Mouse (Mus musculus): Measurements from ENCODE around the gene Ppp2r5e. TPM values are rescaled to one million over a fixed set of nuclear protein-coding genes. Genes with fewer than 3 reads are reported as not detected.

The Ppp2r5e gene
- polyA plus RNA-seq, 1 experiment: 39.4 TPM

GRCm38 (mm10) chr12:75622835-75623234 lies 26.8 kb upstream of the Ppp2r5e start:
- no peak overlapping the region for H3K27ac ChIP-seq (ENCODE audit: insufficient read depth, low read length)
- DNase-seq: no peak
- TF ChIP-seq POLR2A (IDR thresholded peaks at IDR 0.05; ENCODE audit: borderline replicate concordance, insufficient read depth, low read length): no peak
- no peaks in the 10 kb centered on the region; the same call in 1 of the 2 replicates for H3K4me1 ChIP-seq (ENCODE audit: control insufficient read depth, insufficient read depth, low read length)
- H3K4me3 ChIP-seq (replicated peaks; ENCODE audit: insufficient read depth, low read depth, low read length): no peak overlapping the region
- 71% methylated on average over 3 of the region's 3 CpGs for WGBS
- no peaks in the 10 kb centered on the region for H3K27me3 ChIP-seq (ENCODE audit: control insufficient read depth, insufficient read depth, low read length)

DNA sequence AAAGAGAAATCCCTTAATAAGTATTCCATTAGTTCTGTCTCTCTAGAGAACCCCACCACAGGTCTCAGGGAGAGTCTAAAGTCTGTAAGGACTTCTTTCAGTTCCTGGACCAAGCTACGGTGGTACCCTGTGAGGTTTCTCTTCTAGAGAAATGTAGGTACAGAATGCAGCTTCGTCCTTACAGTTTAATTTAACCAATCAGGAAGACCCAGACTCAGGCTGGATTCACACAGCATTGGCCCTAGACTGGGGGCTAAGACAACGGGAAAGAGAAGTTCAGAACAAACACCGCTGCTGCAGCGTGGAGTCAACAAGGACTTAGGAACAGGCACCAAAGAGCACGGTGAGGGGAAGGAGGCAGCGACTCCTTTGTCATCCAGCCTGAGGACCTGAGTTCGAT lies 20.8 kb upstream of the Ppp2r5e start:
- Histone ChIP-seq H3K4me1 (ENCODE audit: control insufficient read depth, insufficient read depth, low read length) (peaks cover 6% of the 10 kb centered on the region), H3K27me3 (ENCODE audit: control insufficient read depth, insufficient read depth, low read length) (no peaks in the 10 kb centered on the region), H3K27ac (ENCODE audit: insufficient read depth, low read length) (no peak overlapping the region), H3K4me3 (replicated peaks; ENCODE audit: insufficient read depth, low read depth, low read length) (no peak overlapping the region)
- DNase-seq: no peak
- 71% methylated on average over 8 of the region's 8 CpGs for WGBS
- TF ChIP-seq POLR2A (IDR thresholded peaks at IDR 0.05; ENCODE audit: borderline replicate concordance, insufficient read depth, low read length): no peak
- no peak for TF ChIP-seq CTCF (IDR thresholded peaks at IDR 0.05; ENCODE audit: borderline replicate concordance, insufficient read depth, low read depth, low read length)

DNA sequence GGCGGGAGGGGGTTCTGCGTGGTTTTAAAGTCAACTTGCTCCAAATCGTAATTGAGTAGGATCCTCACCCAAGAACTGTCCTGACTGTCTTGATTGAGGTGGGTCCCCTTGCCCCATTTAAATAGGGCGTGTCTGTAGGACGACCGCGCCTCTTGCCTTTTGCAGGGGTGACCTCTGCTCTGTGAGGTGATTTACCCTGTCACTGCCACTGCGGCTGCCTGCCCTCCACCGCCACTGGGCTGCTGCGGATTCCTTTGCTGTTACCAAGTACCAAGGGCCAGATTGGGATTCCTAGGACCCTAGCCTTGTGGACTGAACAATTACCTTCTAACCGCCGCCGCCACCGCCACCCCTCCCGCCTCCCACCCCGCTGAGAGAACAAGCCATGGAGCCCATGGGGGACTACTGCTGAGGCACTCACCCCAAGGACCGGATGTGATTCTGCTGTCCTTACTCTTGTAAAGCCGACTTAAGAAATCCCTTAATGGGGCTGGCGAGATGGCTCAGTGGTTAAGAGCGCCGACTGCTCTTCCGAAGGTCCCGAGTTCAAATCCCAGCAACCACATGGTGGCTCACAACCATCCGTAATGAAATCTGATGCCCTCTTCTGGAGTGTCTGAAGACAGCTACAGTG lies 20.2 kb upstream of the Ppp2r5e start:
- TF ChIP-seq POLR2A (IDR thresholded peaks at IDR 0.05; ENCODE audit: borderline replicate concordance, insufficient read depth, low read length) (no peak), CTCF (IDR thresholded peaks at IDR 0.05; ENCODE audit: borderline replicate concordance, insufficient read depth, low read depth, low read length) (no peak)
- Histone ChIP-seq H3K27me3 (ENCODE audit: control insufficient read depth, insufficient read depth, low read length) (no peaks in the 10 kb centered on the region), H3K4me3 (replicated peaks; ENCODE audit: insufficient read depth, low read depth, low read length) (no peak overlapping the region), H3K4me1 (ENCODE audit: control insufficient read depth, insufficient read depth, low read length) (peaks cover 6% of the 10 kb centered on the region), H3K27ac (ENCODE audit: insufficient read depth, low read length) (no peak overlapping the region)
- DNase-seq: no peak
- WGBS: 13% methylated on average over 24 of the region's 24 CpGs

GRCm38 (mm10) chr12:75615556-75615955 lies 19.5 kb upstream of the Ppp2r5e start:
- WGBS: 58% methylated on average over 3 of the region's 3 CpGs
- TF ChIP-seq POLR2A (IDR thresholded peaks at IDR 0.05; ENCODE audit: borderline replicate concordance, insufficient read depth, low read length) (no peak), CTCF (IDR thresholded peaks at IDR 0.05; ENCODE audit: borderline replicate concordance, insufficient read depth, low read depth, low read length) (no peak)
- H3K27ac ChIP-seq (ENCODE audit: insufficient read depth, low read length): no peak overlapping the region
- peaks cover 6% of the 10 kb centered on the region for H3K4me1 ChIP-seq (ENCODE audit: control insufficient read depth, insufficient read depth, low read length)
- H3K27me3 ChIP-seq (ENCODE audit: control insufficient read depth, insufficient read depth, low read length): no peaks in the 10 kb centered on the region
- H3K4me3 ChIP-seq (replicated peaks; ENCODE audit: insufficient read depth, low read depth, low read length): no peak overlapping the region
- no peak for DNase-seq

DNA sequence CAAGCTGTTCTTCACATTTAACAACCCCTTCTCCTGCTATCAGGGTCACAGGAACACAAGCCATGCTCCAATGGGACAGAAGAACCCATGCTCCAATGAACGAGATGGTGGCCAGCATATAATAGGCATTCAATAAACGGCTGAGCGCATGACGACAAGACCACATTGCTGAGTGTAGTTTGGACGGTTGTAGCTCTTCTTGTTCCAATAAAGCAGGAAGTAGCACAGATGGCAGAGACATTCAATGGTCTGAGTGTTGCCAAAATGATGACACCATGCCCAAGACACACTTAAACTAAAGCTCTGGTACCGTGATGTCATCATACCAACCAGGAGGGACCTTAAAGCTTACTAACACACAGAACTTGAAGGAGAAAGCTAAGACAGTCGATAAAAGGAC lies 16.7 kb upstream of the Ppp2r5e start:
- Histone ChIP-seq H3K27me3 (ENCODE audit: control insufficient read depth, insufficient read depth, low read length) (no peaks in the 10 kb centered on the region), H3K4me1 (ENCODE audit: control insufficient read depth, insufficient read depth, low read length) (peaks cover 6% of the 10 kb centered on the region), H3K27ac (ENCODE audit: insufficient read depth, low read length) (peak overlapping the region; percentile 52; the same call in 1 of the 2 replicates), H3K4me3 (replicated peaks; ENCODE audit: insufficient read depth, low read depth, low read length) (no peak overlapping the region)
- TF ChIP-seq CTCF (IDR thresholded peaks at IDR 0.05; ENCODE audit: borderline replicate concordance, insufficient read depth, low read depth, low read length): no peak
- no peak for TF ChIP-seq POLR2A (IDR thresholded peaks at IDR 0.05; ENCODE audit: borderline replicate concordance, insufficient read depth, low read length)
- 15% methylated on average over 7 of the region's 7 CpGs for WGBS
- peak; percentile 53 to 82 for DNase-seq

DNA sequence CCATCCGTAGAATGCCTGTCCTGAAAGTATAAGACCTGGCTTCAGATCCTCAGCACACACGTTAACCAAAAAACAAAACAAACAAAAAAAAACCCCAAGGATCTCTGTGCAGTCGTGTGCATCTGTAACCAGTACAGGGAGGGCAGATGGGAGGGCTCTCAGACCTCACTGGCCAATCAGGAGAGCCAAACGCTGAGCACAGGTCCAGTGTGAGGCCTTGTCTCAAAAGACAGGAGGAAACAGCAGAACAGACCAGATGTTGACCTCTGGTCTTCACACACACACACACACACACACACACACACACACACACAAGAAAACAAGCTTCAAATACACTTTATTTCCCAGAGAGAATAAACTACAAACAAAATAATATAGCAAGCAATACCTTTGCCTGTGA lies 3.4 kb upstream of the Ppp2r5e start:
- no peak overlapping the region for H3K4me3 ChIP-seq (replicated peaks; ENCODE audit: insufficient read depth, low read depth, low read length)
- TF ChIP-seq CTCF (IDR thresholded peaks at IDR 0.05; ENCODE audit: borderline replicate concordance, insufficient read depth, low read depth, low read length): no peak
- TF ChIP-seq POLR2A (IDR thresholded peaks at IDR 0.05; ENCODE audit: borderline replicate concordance, insufficient read depth, low read length): no peak
- H3K27me3 ChIP-seq (ENCODE audit: control insufficient read depth, insufficient read depth, low read length): no peaks in the 10 kb centered on the region
- DNase-seq: no peak
- peaks cover 2% of the 10 kb centered on the region; the same call in 1 of the 2 replicates for H3K4me1 ChIP-seq (ENCODE audit: control insufficient read depth, insufficient read depth, low read length)
- no peak overlapping the region for H3K27ac ChIP-seq (ENCODE audit: insufficient read depth, low read length)
- WGBS: 33% methylated on average over 4 of the region's 4 CpGs

GRCm38 (mm10) chr12:75598988-75599387 lies 2.9 kb upstream of the Ppp2r5e start:
- Histone ChIP-seq H3K27ac (ENCODE audit: insufficient read depth, low read length) (no peak overlapping the region), H3K27me3 (ENCODE audit: control insufficient read depth, insufficient read depth, low read length) (no peaks in the 10 kb centered on the region), H3K4me3 (replicated peaks; ENCODE audit: insufficient read depth, low read depth, low read length) (no peak overlapping the region), H3K4me1 (ENCODE audit: control insufficient read depth, insufficient read depth, low read length) (peaks cover 3% of the 10 kb centered on the region; the same call in 1 of the 2 replicates)
- TF ChIP-seq CTCF (IDR thresholded peaks at IDR 0.05; ENCODE audit: borderline replicate concordance, insufficient read depth, low read depth, low read length) (no peak), POLR2A (IDR thresholded peaks at IDR 0.05; ENCODE audit: borderline replicate concordance, insufficient read depth, low read length) (no peak)
- DNase-seq: no peak
- 70% methylated on average over 4 of the region's 4 CpGs for WGBS

DNA sequence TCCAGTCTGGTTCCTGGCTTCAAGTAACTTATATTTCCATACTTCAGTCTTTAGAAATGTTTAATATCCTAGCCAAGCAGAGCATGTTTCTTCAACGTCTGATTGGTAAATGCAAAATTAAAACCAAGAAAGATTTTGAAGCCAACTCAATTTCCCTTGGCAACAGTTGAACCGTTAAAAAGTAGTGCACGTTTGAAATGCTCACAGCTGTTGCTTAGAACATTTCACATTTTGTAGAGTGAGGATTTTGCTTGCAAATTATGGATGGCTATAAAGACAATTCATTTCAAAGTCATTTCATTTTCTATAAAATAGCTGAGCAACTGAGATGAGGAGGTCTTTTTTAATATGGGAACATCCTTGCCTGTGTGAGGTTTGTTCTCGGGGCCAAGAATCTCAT lies 1.7 kb upstream of the Ppp2r5e start:
- DNase-seq: no peak
- H3K4me3 ChIP-seq (replicated peaks; ENCODE audit: insufficient read depth, low read depth, low read length): no peak overlapping the region
- TF ChIP-seq POLR2A (IDR thresholded peaks at IDR 0.05; ENCODE audit: borderline replicate concordance, insufficient read depth, low read length) (no peak), CTCF (IDR thresholded peaks at IDR 0.05; ENCODE audit: borderline replicate concordance, insufficient read depth, low read depth, low read length) (no peak)
- H3K4me1 ChIP-seq (ENCODE audit: control insufficient read depth, insufficient read depth, low read length): peaks cover 10% of the 10 kb centered on the region
- H3K27me3 ChIP-seq (ENCODE audit: control insufficient read depth, insufficient read depth, low read length): no peaks in the 10 kb centered on the region
- 63% methylated on average over 4 of the region's 4 CpGs for WGBS
- H3K27ac ChIP-seq (ENCODE audit: insufficient read depth, low read length): no peak overlapping the region

Measured in cerebellum, adult 2 months (tissue).